Mouse (Mus musculus): ENCODE results near the gene Cdc37. TPM values are rescaled to one million over a fixed set of nuclear protein-coding genes. Genes with fewer than 3 reads are reported as not detected.

The Cdc37 gene
- polyA plus RNA-seq (2021; fragmentation: Nextera tagmentation), result 160 and 167 TPM in 2 replicates
- long read RNA-seq, experiment 1, full-length matches to known transcripts, result 281 of 342 reads
- long read RNA-seq, experiment 1, partial matches to known transcripts, result 38 of 342 reads
- long read RNA-seq, experiment 1, other reads (novel, unspliced or antisense), result 23 of 342 reads
- long read RNA-seq, experiment 2, full-length matches to known transcripts, result 1,061 of 1,123 reads
- long read RNA-seq, experiment 2, partial matches to known transcripts, result 8 of 1,123 reads
- long read RNA-seq, experiment 2, other reads (novel, unspliced or antisense), result 54 of 1,123 reads

DNA sequence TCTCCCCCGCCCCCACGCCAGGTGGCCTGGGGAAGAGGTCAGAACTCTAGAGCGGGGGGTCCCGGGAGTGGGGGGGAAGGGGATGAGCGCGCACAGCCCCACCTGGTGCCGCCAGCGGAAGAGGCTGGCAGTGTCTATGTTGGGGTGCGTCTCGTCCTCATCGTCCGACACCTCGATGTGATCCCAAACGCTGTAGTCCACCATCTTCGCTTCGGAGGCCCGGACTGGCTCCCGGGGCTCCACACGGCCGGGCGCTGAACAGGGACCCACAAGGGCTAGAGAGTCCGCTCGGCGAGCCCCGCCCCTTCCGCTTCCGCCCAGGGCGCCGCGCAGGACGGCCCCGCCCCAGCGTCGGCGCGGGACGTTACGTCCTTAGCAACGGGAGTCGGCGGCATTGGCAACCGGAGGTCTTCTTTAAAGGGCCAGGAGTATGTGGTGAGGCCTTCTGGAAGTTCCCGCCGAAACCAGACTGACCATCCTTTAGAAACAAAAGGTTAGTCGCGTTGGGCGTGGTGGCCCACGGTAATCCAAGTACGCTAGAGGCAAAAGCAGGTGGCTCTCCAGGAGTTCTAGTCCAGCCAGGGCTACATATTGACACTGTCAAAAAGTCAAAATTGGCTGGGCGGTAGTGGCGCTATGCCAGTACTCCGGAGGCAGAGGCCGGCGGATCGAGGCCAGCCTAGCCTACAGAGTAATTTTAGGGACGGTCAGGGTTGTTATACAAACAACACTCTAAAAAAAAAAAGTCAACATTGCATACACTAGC lies at the start of gene Cdc37:
TSS of gene Cdc37 (minus strand) at position 329 of the 766 bp plus-strand sequence.

DNA sequence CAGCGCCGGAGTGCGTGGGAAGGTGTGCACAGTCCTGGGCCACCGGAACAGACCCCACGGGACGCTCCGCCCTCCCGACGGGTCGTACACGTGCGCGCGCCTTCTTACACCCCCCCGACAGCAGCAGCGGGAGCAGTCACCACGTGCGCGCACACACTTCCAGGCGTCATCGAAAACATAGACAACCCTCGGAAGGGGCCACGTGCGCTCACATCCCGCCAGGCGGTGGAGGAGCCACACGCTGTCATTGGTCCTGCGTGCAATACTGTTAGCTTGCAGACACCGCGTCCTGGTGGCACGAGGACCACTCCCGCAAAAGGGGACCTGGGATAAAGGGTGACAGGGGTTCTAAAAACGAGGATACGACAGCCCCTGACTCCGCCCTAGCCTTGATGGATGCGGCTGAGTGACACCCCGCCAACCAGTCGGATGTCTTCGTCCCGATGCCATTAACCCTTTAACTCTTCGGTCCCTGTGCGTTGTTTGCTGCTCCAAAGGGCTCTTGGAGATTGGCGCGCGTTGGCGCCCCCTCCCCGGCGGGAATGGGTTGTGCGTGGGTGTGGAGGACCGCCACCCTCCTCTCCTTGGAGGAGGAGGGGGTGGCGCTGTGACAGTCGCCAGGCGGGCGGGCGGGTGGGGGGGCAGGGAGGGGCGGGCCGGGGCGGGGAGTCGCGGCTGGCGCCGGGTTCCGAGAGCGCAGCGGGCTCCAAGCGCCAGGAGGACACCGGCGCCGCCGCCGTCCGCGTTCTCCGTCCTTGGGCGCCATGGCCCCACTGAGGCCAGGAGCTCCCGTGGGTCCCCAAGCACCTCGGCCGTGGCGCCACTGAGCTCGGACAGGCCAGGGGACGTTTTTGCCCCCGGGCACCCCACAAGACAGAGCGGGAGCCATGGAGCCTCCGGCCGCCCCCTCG lies 15.5 kb upstream of the Cdc37 start, which contains the start of gene Pde4a:
TSS of gene Pde4a (plus strand) at position 674 of the 911 bp plus-strand sequence.

DNA sequence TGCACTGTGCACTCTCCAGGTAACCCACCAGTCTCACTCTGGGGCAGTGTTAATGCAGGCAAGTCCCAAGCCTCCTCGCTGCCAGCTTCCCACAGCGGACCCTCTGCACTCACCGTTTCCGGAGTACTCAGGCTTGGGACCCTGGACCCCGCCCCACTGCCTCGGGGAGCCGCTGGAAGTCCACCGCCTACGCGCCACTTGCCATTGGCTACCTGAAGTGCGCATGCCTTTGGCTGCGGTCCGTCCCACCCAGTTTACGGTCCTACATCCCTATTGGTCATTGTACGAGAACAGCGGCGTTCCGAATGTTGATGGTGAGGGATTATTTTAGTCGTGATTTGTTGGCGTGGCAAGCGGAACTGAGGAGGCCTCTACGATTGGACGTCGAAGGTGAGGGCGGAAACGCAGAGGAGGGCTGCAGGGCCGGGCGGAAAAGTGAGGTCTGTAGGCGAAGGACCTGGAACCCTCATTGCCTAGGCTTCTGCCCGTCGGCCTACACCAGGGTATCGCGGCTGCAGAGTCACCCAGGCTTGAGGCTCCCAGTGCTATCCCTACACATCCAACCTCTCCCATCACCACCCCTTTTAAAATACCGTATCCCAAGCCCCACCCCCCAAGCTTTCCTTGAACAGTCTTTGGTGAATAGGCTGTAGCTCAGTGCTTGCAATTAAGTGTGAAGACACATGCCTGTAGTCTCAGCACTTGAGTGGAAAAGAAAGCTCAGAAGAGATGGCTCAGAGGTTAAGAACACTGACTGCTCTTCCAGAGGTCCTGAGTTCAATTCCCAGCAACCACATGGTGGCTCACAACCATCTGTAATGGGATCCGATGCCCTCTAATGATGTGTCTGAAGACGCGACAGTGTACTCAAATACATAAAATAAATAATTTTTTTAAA lies 18.5 kb downstream of the Cdc37 start, which contains the start of gene Tyk2:
TSS of gene Tyk2 (minus strand) at position 185 of the 898 bp plus-strand sequence.

DNA sequence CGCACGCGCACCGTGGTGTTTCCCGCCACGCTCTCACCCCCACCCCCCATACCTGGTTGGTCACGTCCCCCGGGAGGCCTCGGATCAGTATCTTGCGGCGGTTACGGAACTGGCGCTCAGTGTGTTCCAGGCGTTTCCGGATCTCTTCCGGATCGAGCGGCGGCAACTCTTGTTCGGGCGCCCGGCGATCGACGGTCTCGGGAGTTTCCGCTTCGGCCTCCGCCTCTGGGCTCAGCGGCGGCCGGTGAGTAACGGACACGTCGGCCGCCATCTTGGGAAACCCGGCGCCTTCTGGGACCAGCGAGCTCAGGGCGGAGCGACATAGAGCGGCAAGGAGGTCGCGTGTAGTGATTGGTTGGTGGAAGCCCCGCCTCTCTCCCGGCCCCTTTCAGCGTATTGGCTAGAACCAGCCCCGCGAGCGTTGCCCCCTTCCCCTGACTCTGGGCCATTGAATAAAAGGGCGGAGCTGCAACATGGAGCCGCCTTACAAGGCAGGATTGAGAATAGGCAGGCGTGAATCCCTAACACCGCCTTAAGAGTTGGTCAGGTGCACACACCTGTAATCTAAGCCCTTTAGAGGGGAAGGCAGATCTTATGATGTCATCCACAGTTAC lies 58.0 kb downstream of the Cdc37 start, which contains the start of the genes Gm38431 and Raver1:
TSS of gene Gm38431 (minus strand) at position 291 of the 614 bp plus-strand sequence.
TSS of gene Raver1 (minus strand) at position 302 of the 614 bp plus-strand sequence.

Other genes starting within 250 kb of the Cdc37 start
- gene Dnmt1, start 190.1 kb downstream of the Cdc37 start, polyA plus RNA-seq (2021; fragmentation: Nextera tagmentation), result 7.4 and 8.8 TPM in 2 replicates
- gene S1pr2, start 173.2 kb downstream of the Cdc37 start, polyA plus RNA-seq (2021; fragmentation: Nextera tagmentation), result 3.2 and 3.8 TPM in 2 replicates
- 135 and 156 TPM in 2 replicates for gene Mrpl4, start 147.2 kb downstream of the Cdc37 start, polyA plus RNA-seq (2021; fragmentation: Nextera tagmentation)
- gene Icam1, start 134.0 kb downstream of the Cdc37 start, polyA plus RNA-seq (2021; fragmentation: Nextera tagmentation), result 1.2 and 2.0 TPM in 2 replicates
- gene Icam4, start 120.6 kb downstream of the Cdc37 start, polyA plus RNA-seq (2021; fragmentation: Nextera tagmentation), result 2.9 and 3.0 TPM in 2 replicates
- 93.7 and 111 TPM in 2 replicates for gene Icam5, start 117.9 kb downstream of the Cdc37 start, polyA plus RNA-seq (2021; fragmentation: Nextera tagmentation)
- not detected in 2 replicates for gene Zglp1, start 82.9 kb downstream of the Cdc37 start, polyA plus RNA-seq (2021; fragmentation: Nextera tagmentation)
- gene Gm49373, start 76.9 kb downstream of the Cdc37 start, polyA plus RNA-seq (2021; fragmentation: Nextera tagmentation), result 0.33 and 0.50 TPM in 2 replicates
- 201 and 219 TPM in 2 replicates for gene Fdx1l, start 76.4 kb downstream of the Cdc37 start, polyA plus RNA-seq (2021; fragmentation: Nextera tagmentation)
- gene Gm38431, start 58.0 kb downstream of the Cdc37 start, polyA plus RNA-seq (2021; fragmentation: Nextera tagmentation), result 10.2 and 15.7 TPM in 2 replicates
- 6.2 and 7.8 TPM in 2 replicates for gene Raver1, start 58.0 kb downstream of the Cdc37 start, polyA plus RNA-seq (2021; fragmentation: Nextera tagmentation)
- 2.5 and 2.8 TPM in 2 replicates for gene Tyk2, start 18.7 kb downstream of the Cdc37 start, polyA plus RNA-seq (2021; fragmentation: Nextera tagmentation)
- 29.0 and 36.9 TPM in 2 replicates for gene Pde4a, start 15.7 kb upstream of the Cdc37 start, polyA plus RNA-seq (2021; fragmentation: Nextera tagmentation)
- gene Keap1, start 89.4 kb upstream of the Cdc37 start, polyA plus RNA-seq (2021; fragmentation: Nextera tagmentation), result 66.2 and 66.6 TPM in 2 replicates
- 17.8 and 19.0 TPM in 2 replicates for gene S1pr5, start 98.5 kb upstream of the Cdc37 start, polyA plus RNA-seq (2021; fragmentation: Nextera tagmentation)
- gene Atg4d, start 115.3 kb upstream of the Cdc37 start, polyA plus RNA-seq (2021; fragmentation: Nextera tagmentation), result 40.2 and 43.9 TPM in 2 replicates
- 2.3 and 4.6 TPM in 2 replicates for gene Kri1, start 138.0 kb upstream of the Cdc37 start, polyA plus RNA-seq (2021; fragmentation: Nextera tagmentation)
- 98.6 and 114 TPM in 2 replicates for gene Cdkn2d, start 141.4 kb upstream of the Cdc37 start, polyA plus RNA-seq (2021; fragmentation: Nextera tagmentation)
- 0.53 and 0.93 TPM in 2 replicates for gene Ap1m2, start 162.4 kb upstream of the Cdc37 start, polyA plus RNA-seq (2021; fragmentation: Nextera tagmentation)
- 18.0 and 18.1 TPM in 2 replicates for gene Slc44a2, start 170.7 kb upstream of the Cdc37 start, polyA plus RNA-seq (2021; fragmentation: Nextera tagmentation)
- 102 and 148 TPM in 2 replicates for gene Ilf3, start 217.9 kb upstream of the Cdc37 start, polyA plus RNA-seq (2021; fragmentation: Nextera tagmentation)